Mouse (Mus musculus) heart, embryonic 14.5 days (tissue): Measurements from ENCODE around the gene Pik3r2. TPM values are rescaled to one million over a fixed set of nuclear protein-coding genes. Genes with fewer than 3 reads are reported as not detected.

Source experiments
- ATAC-seq: fragments of 200-750 bp; cut with Nextera tagmentation; 2 replicates; pipeline ENCODE4 v1.8.0; 2017; ENCODE audit warnings: low read depth, moderate TSS enrichment; ENCODE audit not compliant: insufficient number of reproducible peaks, insufficient read depth, low FRiP score
- H3K27ac ChIP-seq, 2 experiments: fragments of 200-500 bp in 1 of 2; fragments of 300-500 bp in 1 of 2; sonication (generic) in 1 of 2; replicated peaks in 1 of 2; 2 replicates each; pipeline ENCODE4 v1.5.1; 2012 to 2014; ENCODE audit warnings: low read depth in 2 of 2, low read length in 2 of 2, control low read depth in 1 of 2, mild to moderate bottlenecking in 1 of 2, mixed read lengths in 1 of 2; ENCODE audit not compliant: control insufficient read depth in 1 of 2, insufficient read depth in 1 of 2
- H3K27me3 ChIP-seq: fragments of 300-500 bp; sonication (generic); 2 replicates; pipeline ENCODE4 v1.6.1; 2014; ENCODE audit warnings: mild to moderate bottlenecking, low read length, control low read depth; ENCODE audit not compliant: control insufficient read depth, insufficient read depth
- H3K36me3 ChIP-seq: fragments of 300-500 bp; sonication (generic); 2 replicates; pipeline ENCODE4 v1.6.1; 2014; ENCODE audit warnings: mild to moderate bottlenecking, control low read depth, low read length, mixed read lengths; ENCODE audit not compliant: control insufficient read depth, insufficient read depth
- H3K4me1 ChIP-seq, 2 experiments: fragments of 200-500 bp in 1 of 2; fragments of 300-500 bp in 1 of 2; sonication (generic) in 1 of 2; 2 replicates each; pipeline ENCODE4 v1.6.1; 2012 to 2014; ENCODE audit warnings: low read length in 2 of 2, control low read depth in 1 of 2, mixed read lengths in 1 of 2; ENCODE audit not compliant: control insufficient read depth in 2 of 2, insufficient read depth in 2 of 2
- H3K4me2 ChIP-seq: fragments of 300-500 bp; sonication (generic); 2 replicates; pipeline ENCODE4 v1.6.1; 2014; ENCODE audit warnings: mild to moderate bottlenecking, low read length
- H3K4me3 ChIP-seq, 2 experiments: fragments of 200-500 bp in 1 of 2; fragments of 300-500 bp in 1 of 2; sonication (generic) in 1 of 2; 2 replicates each; pipeline ENCODE4 v1.5.1; 2012 to 2014; ENCODE audit warnings: low read length in 2 of 2, mild to moderate bottlenecking in 2 of 2, control low read depth in 1 of 2, low read depth in 1 of 2, moderate library complexity in 1 of 2; ENCODE audit not compliant: control insufficient read depth in 1 of 2, insufficient read depth in 1 of 2
- H3K9ac ChIP-seq: fragments of 300-500 bp; sonication (generic); 2 replicates; pipeline ENCODE4 v1.6.1; 2014; ENCODE audit warnings: mild to moderate bottlenecking, low read length
- H3K9me3 ChIP-seq: fragments of 300-500 bp; sonication (generic); 2 replicates; pipeline ENCODE4 v1.6.1; 2016; ENCODE audit warnings: low read length, control low read depth; ENCODE audit not compliant: control insufficient read depth
- WGBS: fragments of 180-500 bp; shearing (Covaris S2); extraction: QIAGEN DNeasy Blood & Tissue Kit; methylation state at CpG from one replicate; pipeline ENCODE4 v1.1.7; 2014; 5-methylcytosine and 5-hydroxymethylcytosine counted together
- polyA plus RNA-seq: library from polyadenylated mRNA; unstranded; fragments of >200 nt; fragmentation: Nextera tagmentation; extraction: Ambion mirVana; gene quantifications from 2 replicates; pipeline ENCODE4 v1.2.1, GENCODE M21; 2014

Pik3r2 gene
- polyA plus RNA-seq, 1 experiment from 2014 or later: 26.7 TPM

DNA sequence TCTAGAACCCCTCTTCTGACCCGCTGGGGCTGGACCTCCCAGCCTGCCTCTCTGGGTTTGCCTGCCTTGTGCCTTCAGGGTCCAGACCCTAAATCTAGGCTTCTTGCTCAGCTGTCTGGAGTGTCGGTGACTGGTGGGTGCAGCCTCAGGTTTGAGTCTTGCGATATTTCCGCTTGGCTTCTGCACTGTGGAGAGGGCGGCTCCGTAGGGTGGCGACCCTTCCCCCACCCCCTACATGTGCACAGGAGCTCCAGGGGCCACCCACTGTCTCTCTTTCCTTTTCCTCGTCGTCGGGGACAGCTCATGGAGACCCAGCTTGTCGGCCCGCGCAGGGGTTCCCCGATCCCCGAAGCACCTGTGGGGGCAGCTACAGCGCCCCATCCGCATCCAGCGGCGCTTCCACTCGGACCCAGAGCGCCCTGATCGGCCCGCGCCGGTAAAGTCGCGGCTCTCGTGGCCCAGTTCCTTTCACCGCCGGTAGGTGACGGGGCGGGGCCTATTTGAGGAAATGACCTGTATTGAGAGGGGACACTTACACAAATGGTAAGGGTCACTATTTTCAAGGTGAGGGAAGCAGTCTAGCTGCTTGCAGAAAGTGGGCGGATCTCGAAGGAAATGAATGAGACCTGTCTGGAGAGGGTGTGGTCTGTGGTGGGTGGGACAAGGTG is 46.6 kb downstream of the Pik3r2 start:
- Histone ChIP-seq H3K27ac (no peak overlapping the region), H3K9ac (peak overlapping the region; percentile 11; the same call in 1 of the 2 replicates), H3K27me3 (peaks cover 61% of the 10 kb centered on the region), H3K36me3 (no peaks in the 10 kb centered on the region), H3K9me3 (no peaks in the 10 kb centered on the region), H3K4me3 (peak overlapping the region; percentile 3 to 28; a peak in 3 of 4 replicates), H3K4me2 (peak overlapping the region; percentile 56), H3K4me1 (0 out of 4 replicates have a peak, but pooled peaks cover 0 to 4% of the 10 kb centered on the region in 2 experiments)
- 3% methylated on average over 33 of the region's 34 CpGs for WGBS
- no peak for ATAC-seq

DNA sequence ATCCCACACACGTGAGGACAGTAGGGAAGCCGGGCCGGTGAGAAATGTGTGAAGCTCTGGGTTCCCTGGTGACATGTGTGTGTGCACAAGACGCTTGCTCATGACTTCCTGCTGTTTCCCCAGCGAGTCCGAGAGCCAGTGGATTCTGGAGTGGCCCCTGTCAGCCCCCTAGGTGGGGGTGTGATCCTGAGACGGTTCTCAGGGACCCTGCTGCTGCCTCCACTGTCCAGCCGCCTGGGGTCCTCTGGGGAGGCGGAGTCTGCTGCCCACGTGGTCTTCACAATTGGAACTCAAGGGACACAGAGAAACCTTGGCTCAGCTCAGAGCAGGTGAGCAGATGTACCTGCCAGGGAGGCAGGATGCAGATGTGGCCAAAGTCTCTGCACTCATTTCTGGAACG is 49.8 kb downstream of the Pik3r2 start:
- Histone ChIP-seq H3K36me3 (no peaks in the 10 kb centered on the region), H3K27ac (no peak overlapping the region), H3K4me3 (no peak overlapping the region), H3K4me1 (0 out of 4 replicates have a peak, but pooled peaks cover 0 to 4% of the 10 kb centered on the region in 2 experiments), H3K9me3 (no peaks in the 10 kb centered on the region), H3K27me3 (peaks cover 53% of the 10 kb centered on the region), H3K4me2 (no peak overlapping the region), H3K9ac (no peak overlapping the region)
- no peak for ATAC-seq
- 43% methylated on average over 11 of the region's 11 CpGs for WGBS

DNA sequence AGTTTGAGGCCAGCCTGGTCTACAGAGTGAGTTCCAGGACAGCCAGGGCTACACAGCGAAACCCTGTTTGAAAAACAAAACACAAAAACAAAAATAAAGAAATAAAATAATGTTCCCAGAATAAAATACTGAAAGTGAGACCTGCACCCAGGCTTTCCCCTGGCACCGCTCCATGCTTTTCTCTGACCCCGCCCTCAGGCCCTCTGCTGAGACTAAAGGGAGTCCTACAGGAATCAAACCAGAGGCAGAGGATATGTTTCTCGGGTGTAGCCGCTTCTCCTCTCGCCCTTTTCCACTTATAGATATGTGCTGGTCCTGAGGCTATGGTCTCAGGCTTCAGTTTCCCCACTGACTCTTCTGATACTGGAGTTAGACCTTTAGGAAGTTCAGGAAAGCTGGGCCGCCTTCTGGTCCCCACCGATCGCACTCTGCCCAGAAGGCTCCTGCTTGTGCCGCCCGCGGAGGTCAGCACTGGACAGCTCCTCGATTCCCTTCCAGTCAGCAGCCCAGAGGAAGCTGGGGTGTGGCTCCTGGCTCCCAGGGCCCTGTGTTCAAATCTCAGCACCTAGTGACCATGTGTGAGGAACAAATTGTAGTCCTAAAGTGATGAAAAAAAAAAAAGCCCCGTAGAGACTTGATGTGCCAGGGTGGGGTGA is 50.6 kb downstream of the Pik3r2 start:
- no peak overlapping the region for H3K4me2 ChIP-seq
- H3K9ac ChIP-seq: no peak overlapping the region
- ATAC-seq: no peak
- no peak overlapping the region for H3K27ac ChIP-seq
- 20% methylated on average over 14 of the region's 14 CpGs for WGBS
- H3K27me3 ChIP-seq: peaks cover 46% of the 10 kb centered on the region
- 0 out of 4 replicates have a peak, but pooled peaks cover 0 to 4% of the 10 kb centered on the region in 2 experiments for H3K4me1 ChIP-seq
- no peak overlapping the region for H3K4me3 ChIP-seq
- H3K36me3 ChIP-seq: no peaks in the 10 kb centered on the region
- H3K9me3 ChIP-seq: no peaks in the 10 kb centered on the region

DNA sequence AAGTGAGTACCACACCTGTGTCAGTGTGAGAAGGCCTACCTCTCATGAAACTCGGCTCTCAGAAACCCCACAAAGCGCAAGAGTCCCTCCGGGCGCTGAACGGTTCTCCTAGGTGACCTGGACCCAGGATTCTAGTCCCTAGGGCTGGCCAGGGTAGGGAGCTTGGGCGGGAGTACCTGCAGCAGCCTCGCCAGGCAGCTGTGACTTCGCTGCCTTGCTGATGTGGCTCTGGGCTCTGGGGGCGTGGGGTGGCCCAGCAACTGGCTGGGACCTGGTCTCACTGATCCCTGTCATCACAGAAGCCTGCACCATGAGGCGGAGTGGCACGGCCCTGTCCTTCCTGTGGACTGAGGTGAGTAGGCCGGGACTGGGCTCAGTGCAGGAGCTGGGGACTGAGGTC is 52.3 kb downstream of the Pik3r2 start:
- Histone ChIP-seq H3K36me3 (no peaks in the 10 kb centered on the region), H3K9ac (no peak overlapping the region), H3K27ac (no peak overlapping the region), H3K27me3 (peaks cover 37% of the 10 kb centered on the region), H3K4me1 (no peaks in the 10 kb centered on the region), H3K9me3 (no peaks in the 10 kb centered on the region), H3K4me2 (no peak overlapping the region), H3K4me3 (no peak overlapping the region)
- ATAC-seq: no peak
- WGBS: 68% methylated on average over 12 of the region's 12 CpGs

DNA sequence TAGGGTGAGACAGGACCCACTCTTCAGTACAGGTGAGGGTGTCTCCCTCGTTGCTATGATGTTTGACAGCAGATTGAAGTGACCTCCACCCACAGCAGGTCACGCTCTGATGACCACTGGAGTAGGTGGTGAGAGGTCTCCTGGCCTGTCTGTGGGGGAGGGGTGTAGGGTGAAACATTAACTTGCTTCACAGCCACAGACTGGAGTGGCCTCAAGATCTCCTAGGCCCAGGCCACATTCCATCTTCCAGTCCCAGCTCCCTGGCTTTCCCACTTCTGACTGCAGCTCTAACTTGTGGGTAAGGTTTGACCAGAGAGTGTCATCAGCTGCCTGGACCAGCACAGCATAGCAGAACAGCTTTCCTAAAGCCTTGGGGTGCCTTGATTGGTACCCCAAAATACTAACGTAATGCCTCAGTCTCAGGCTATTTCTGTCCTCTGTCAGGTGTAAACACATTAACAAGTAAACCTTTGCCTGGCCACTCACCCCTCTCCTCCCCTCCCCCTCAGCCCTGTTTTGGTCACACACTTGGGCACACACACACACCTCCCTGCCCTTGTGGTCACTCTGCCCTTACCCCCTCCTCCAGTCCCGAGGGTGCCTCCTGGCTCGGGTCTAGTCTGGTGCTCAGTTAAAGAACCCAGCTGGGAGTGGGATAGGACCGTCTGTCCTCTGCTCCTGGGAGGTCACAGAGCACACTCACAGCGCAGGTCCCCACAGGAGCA is 52.9 kb downstream of the Pik3r2 start, which contains the start of gene Pde4c:
Gene Pde4c, plus strand, starts transcription at position 235 of the 725 bp plus-strand sequence.
- no peak within 1 kb of the TSS for H3K9ac ChIP-seq
- ATAC-seq: no peak
- H3K36me3 ChIP-seq: no peaks in the 10 kb centered on the region
- H3K4me3 ChIP-seq: no peak within 1 kb of the TSS
- H3K27ac ChIP-seq: no peak within 1 kb of the TSS
- 51% methylated on average over 7 of the region's 7 CpGs for WGBS
- H3K27me3 ChIP-seq: peaks cover 32% of the 10 kb centered on the region
- no peaks in the 10 kb centered on the region for H3K9me3 ChIP-seq
- no peaks in the 10 kb centered on the region for H3K4me1 ChIP-seq
- no peak within 1 kb of the TSS for H3K4me2 ChIP-seq

DNA sequence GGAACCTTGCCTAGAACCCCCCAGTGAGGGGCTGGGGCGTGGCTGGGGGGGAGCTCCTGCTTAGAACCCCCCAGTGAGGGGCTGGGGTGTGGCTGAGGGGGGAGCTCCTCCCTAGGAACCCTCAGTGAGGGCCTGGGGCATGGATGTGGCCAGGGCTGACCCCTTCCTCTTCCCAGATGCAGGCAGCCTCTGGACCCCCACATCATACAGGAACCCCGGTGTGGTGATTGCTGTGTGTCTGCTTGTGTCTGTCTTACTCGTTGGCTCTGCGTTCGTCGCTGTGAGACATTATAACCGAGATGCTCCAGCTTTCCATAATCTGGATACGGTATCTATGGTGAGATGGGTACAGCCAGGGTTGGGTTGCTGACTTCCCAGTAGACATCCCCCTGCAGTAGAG is 54.9 kb downstream of the Pik3r2 start:
- WGBS: 79% methylated on average over 8 of the region's 8 CpGs
- Histone ChIP-seq H3K9ac (no peak overlapping the region), H3K27ac (no peak overlapping the region), H3K4me2 (no peak overlapping the region), H3K9me3 (no peaks in the 10 kb centered on the region), H3K27me3 (peaks cover 23% of the 10 kb centered on the region), H3K36me3 (no peaks in the 10 kb centered on the region), H3K4me3 (no peak overlapping the region), H3K4me1 (no peaks in the 10 kb centered on the region)
- ATAC-seq: no peak

DNA sequence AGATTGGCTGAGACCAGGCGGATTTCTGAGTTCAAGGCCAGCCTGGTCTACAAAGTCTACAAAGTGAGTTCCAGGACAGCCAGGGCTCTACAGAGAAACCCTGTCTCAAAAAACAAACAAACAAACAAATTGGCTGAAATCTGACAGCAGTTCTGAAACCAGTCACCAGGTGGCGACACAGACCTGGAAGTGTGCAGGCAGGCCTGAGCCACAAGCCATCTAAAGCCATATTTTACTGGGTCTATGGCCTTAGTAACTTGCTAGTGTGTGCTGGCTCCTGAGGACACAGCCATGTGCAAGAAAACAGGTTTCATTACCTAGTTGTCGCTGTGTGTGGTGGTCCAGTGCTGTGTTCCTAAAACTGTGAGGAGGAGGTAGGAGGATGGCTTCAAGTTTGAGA is 55.8 kb downstream of the Pik3r2 start:
- Histone ChIP-seq H3K9ac (no peak overlapping the region), H3K27ac (no peak overlapping the region), H3K27me3 (peaks cover 19% of the 10 kb centered on the region; the same call in 1 of the 2 replicates), H3K4me1 (no peaks in the 10 kb centered on the region), H3K36me3 (no peaks in the 10 kb centered on the region), H3K9me3 (no peaks in the 10 kb centered on the region), H3K4me3 (no peak overlapping the region), H3K4me2 (no peak overlapping the region)
- WGBS: 4% methylated on average over 3 of the region's 3 CpGs
- ATAC-seq: no peak
